Mouse (Mus musculus) MEL (cell line): ENCODE data around the gene Plpp2. TPM values are rescaled to one million over a fixed set of nuclear protein-coding genes. Genes with fewer than 3 reads are reported as not detected.

Source experiments
- DNase-seq: peaks from one replicate; pipeline ENCODE4 v3.0.0; 2011; ENCODE audit warnings: low read depth, low spot score
- H3K27ac ChIP-seq: 2 replicates; pipeline ENCODE4 v1.5.1; 2012; ENCODE audit warnings: low read depth, mild to moderate bottlenecking, control low read depth, low read length, moderate library complexity; ENCODE audit not compliant: control insufficient read depth
- H3K27me3 ChIP-seq, 2 experiments: fragments of 150-350 bp in 1 of 2; sonication (generic) in 1 of 2; 2 replicates each; pipeline ENCODE4 v1.6.1; 2012; ENCODE audit warnings: low read length in 2 of 2, mild to moderate bottlenecking in 2 of 2, improper control_type of control experiment in 1 of 2, moderate library complexity in 1 of 2; ENCODE audit not compliant: insufficient read depth in 2 of 2, control insufficient read depth in 1 of 2
- H3K36me3 ChIP-seq, 2 experiments: 2 replicates each; pipeline ENCODE4 v1.6.1; 2012 to 2014; ENCODE audit warnings: low read length in 2 of 2, improper control_type of control experiment in 1 of 2, inconsistent platforms in 1 of 2, mild to moderate bottlenecking in 1 of 2; ENCODE audit not compliant: insufficient read depth in 2 of 2, control insufficient read depth in 1 of 2
- H3K4me1 ChIP-seq, 2 experiments: fragments of 150-350 bp in 1 of 2; sonication (generic) in 1 of 2; 2 replicates each; pipeline ENCODE4 v1.6.1; 2012; ENCODE audit warnings: low read length in 2 of 2, improper control_type of control experiment in 1 of 2, mild to moderate bottlenecking in 1 of 2; ENCODE audit not compliant: insufficient read depth in 2 of 2, control insufficient read depth in 1 of 2
- H3K4me3 ChIP-seq, 2 experiments: fragments of 150-350 bp in 1 of 2; sonication (generic) in 1 of 2; 2 replicates each; pipeline ENCODE4 v1.5.1; 2012; ENCODE audit warnings: low read depth in 2 of 2, low read length in 2 of 2, mild to moderate bottlenecking in 2 of 2, moderate library complexity in 2 of 2, control low read depth in 1 of 2, improper control_type of control experiment in 1 of 2; ENCODE audit not compliant: control insufficient read depth in 1 of 2, insufficient read depth in 1 of 2
- H3K79me2 ChIP-seq: 2 replicates; pipeline ENCODE4 v1.6.1; 2012; ENCODE audit warnings: mild to moderate bottlenecking, low read length, moderate library complexity; ENCODE audit not compliant: control insufficient read depth, poor library complexity, insufficient read depth
- H3K9ac ChIP-seq: 2 replicates; pipeline ENCODE4 v1.6.1; 2012; ENCODE audit warnings: low read depth, mild to moderate bottlenecking, control low read depth, low read length, moderate library complexity; ENCODE audit not compliant: control insufficient read depth, poor library complexity, severe bottlenecking
- H3K9me3 ChIP-seq: fragments of 150-350 bp; sonication (generic); replicated peaks from 2 replicates; pipeline ENCODE4 v1.6.1; 2012; ENCODE audit warnings: mild to moderate bottlenecking, low read length, improper control_type of control experiment, moderate library complexity; ENCODE audit not compliant: insufficient read depth
- CHD1 ChIP-seq: IDR thresholded peaks from 2 replicates; pipeline ENCODE4 v1.6.1; 2012; ENCODE audit warnings: low read depth, mild to moderate bottlenecking, inconsistent platforms, low read length, improper control_type of control experiment
- ELF1 ChIP-seq: IDR thresholded peaks from 2 replicates; pipeline ENCODE4 v1.6.1; 2014; ENCODE audit warnings: low read depth, mild to moderate bottlenecking, inconsistent platforms, low read length, improper control_type of control experiment, moderate library complexity
- ETS1 ChIP-seq: IDR thresholded peaks from 2 replicates; pipeline ENCODE4 v1.6.1; 2012; ENCODE audit warnings: low read depth, mild to moderate bottlenecking, inconsistent platforms, low read length, improper control_type of control experiment, moderate library complexity
- GATA1 ChIP-seq: IDR thresholded peaks from 2 replicates; pipeline ENCODE4 v1.6.1; 2011; ENCODE audit warnings: low read depth, low read length, improper control_type of control experiment
- HCFC1 ChIP-seq: IDR thresholded peaks from 2 replicates; pipeline ENCODE4 v1.6.1; 2012; ENCODE audit warnings: low read depth, mild to moderate bottlenecking, inconsistent platforms, low read length, improper control_type of control experiment, moderate library complexity
- JUND ChIP-seq: IDR thresholded peaks from 2 replicates; pipeline ENCODE4 v1.6.1; 2011; ENCODE audit warnings: low read depth, mild to moderate bottlenecking, improper control_type of control experiment, low read length
- KAT2A ChIP-seq: conservative IDR thresholded peaks from 2 replicates; pipeline ENCODE4 v1.6.1; 2012; ENCODE audit warnings: low read depth, low read length, improper control_type of control experiment, inconsistent platforms
- MAX ChIP-seq: IDR thresholded peaks from 2 replicates; pipeline ENCODE4 v1.6.1; 2011; ENCODE audit warnings: low read length, improper control_type of control experiment
- MXI1 ChIP-seq: IDR thresholded peaks from 2 replicates; pipeline ENCODE4 v1.6.1; 2011; ENCODE audit warnings: mild to moderate bottlenecking, low read depth, low read length, improper control_type of control experiment
- POLR2AphosphoS2 ChIP-seq: IDR thresholded peaks from 2 replicates; pipeline ENCODE4 v1.6.1; 2011; ENCODE audit warnings: low read length, improper control_type of control experiment
- POLR2AphosphoS5 ChIP-seq: IDR thresholded peaks from 2 replicates; pipeline ENCODE4 v1.6.1; 2012; ENCODE audit warnings: low read depth, borderline replicate concordance, mild to moderate bottlenecking, inconsistent platforms, low read length, moderate library complexity, mixed read lengths
- SIN3A ChIP-seq: IDR thresholded peaks from 2 replicates; pipeline ENCODE4 v1.6.1; 2012; ENCODE audit warnings: low read length, improper control_type of control experiment, inconsistent platforms
- USF1 ChIP-seq: IDR thresholded peaks from 2 replicates; pipeline ENCODE4 v1.6.1; 2014; ENCODE audit warnings: low read depth, mild to moderate bottlenecking, inconsistent platforms, low read length, improper control_type of control experiment, moderate library complexity
- ZC3H11A ChIP-seq: IDR thresholded peaks from 2 replicates; pipeline ENCODE4 v1.6.1; 2012; ENCODE audit warnings: low read depth, mild to moderate bottlenecking, inconsistent platforms, low read length, improper control_type of control experiment
- ZKSCAN1 ChIP-seq: IDR thresholded peaks from 2 replicates; pipeline ENCODE4 v1.6.1; 2012; ENCODE audit warnings: low read depth, mild to moderate bottlenecking, inconsistent platforms, low read length, improper control_type of control experiment, moderate library complexity
- ZMIZ1 ChIP-seq: IDR thresholded peaks from 2 replicates; pipeline ENCODE4 v1.6.1; 2012; ENCODE audit warnings: low read depth, mild to moderate bottlenecking, inconsistent platforms, low read length, improper control_type of control experiment, moderate library complexity
- ZNF384 ChIP-seq: IDR thresholded peaks from 2 replicates; pipeline ENCODE4 v1.6.1; 2012; ENCODE audit warnings: low read depth, mild to moderate bottlenecking, inconsistent platforms, low read length, improper control_type of control experiment
- polyA plus RNA-seq, 2 experiments: library from polyadenylated mRNA; stranded (reverse) in 1 of 2; unstranded in 1 of 2; fragments of >175 nt in 1 of 2; fragments of >200 nt in 1 of 2; gene quantifications; 2 replicates each; pipeline versions ENCODE4 v1.2.1 to v1.2.4; 2012; ENCODE audit warnings: low replicate concordance in 2 of 2, low read depth in 1 of 2; ENCODE audit not compliant: insufficient read length in 2 of 2, insufficient read depth in 1 of 2, missing spikeins in 1 of 2
- total RNA-seq: library from RNA; depleted of rRNA; stranded (reverse); fragments of 300-350 nt; gene quantifications from 2 replicates; pipeline ENCODE4 v1.2.3, GENCODE M21; 2012; rRNA removed

Gene Plpp2
- total and polyA plus RNA-seq, 3 experiments: 26.0 to 32.8 TPM; not detected in 1

- H3K27me3 ChIP-seq: peaks cover 0 to 9% of the 10 kb centered on the region in 2 experiments; a peak in 3 of 4 replicates
- DNase-seq: no peak
- TF ChIP-seq POLR2AphosphoS2 (no peak), USF1 (no peak), KAT2A (no peak), ZC3H11A (no peak), ELF1 (no peak), MAX (no peak), ETS1 (no peak)
- TF ChIP-seq, all 39 proteins: peak for 0
- no peaks in the 10 kb centered on the region for H3K79me2 ChIP-seq
- no peaks in the 10 kb centered on the region for H3K9me3 ChIP-seq
- no peak overlapping the region for H3K9ac ChIP-seq
- no peaks in the 10 kb centered on the region for H3K4me1 ChIP-seq
- H3K4me3 ChIP-seq: no peak overlapping the region
- no peaks in the 10 kb centered on the region for H3K36me3 ChIP-seq
- H3K27ac ChIP-seq: no peak overlapping the region
Measured at GRCm38 (mm10) chr10:79496701-79497288, 36.8 kb downstream of the Plpp2 start.

GRCm38 (mm10) chr10:79495886-79496285 lies 37.7 kb downstream of the Plpp2 start:
- Histone ChIP-seq H3K9ac (no peak overlapping the region), H3K36me3 (no peaks in the 10 kb centered on the region), H3K4me1 (no peaks in the 10 kb centered on the region), H3K9me3 (no peaks in the 10 kb centered on the region), H3K27ac (no peak overlapping the region), H3K27me3 (peaks cover 0 to 6% of the 10 kb centered on the region in 2 experiments; a peak in 3 of 4 replicates), H3K79me2 (no peaks in the 10 kb centered on the region), H3K4me3 (no peak overlapping the region)
- no peak for DNase-seq
- TF ChIP-seq ZNF384 (no peak), GATA1 (no peak), CHD1 (no peak), POLR2AphosphoS2 (no peak), SIN3A (no peak), ZMIZ1 (no peak), MAX (no peak), ZKSCAN1 (no peak), POLR2AphosphoS5 (no peak), MXI1 (no peak), JUND (no peak), HCFC1 (no peak)

Other genes with a start within 250 kb of the Plpp2 start
- gene Vmn2r82, start 177.3 kb downstream of the Plpp2 start, total RNA-seq: not detected in 2 replicates
- gene Vmn2r82, start 177.3 kb downstream of the Plpp2 start, polyA plus RNA-seq: not detected
- gene Vmn2r83, start 65.1 kb downstream of the Plpp2 start, total RNA-seq: not detected in 2 replicates
- not detected for gene Vmn2r83, start 65.1 kb downstream of the Plpp2 start, polyA plus RNA-seq
- 19.8 and 24.8 TPM in 2 replicates for gene Mier2, start 21.4 kb upstream of the Plpp2 start, total RNA-seq
- gene Mier2, start 21.4 kb upstream of the Plpp2 start, polyA plus RNA-seq: 10 to 100 TPM in 1 of 2 experiments, not detected in 1; 36.2 TPM
- gene Theg, start 53.5 kb upstream of the Plpp2 start, total RNA-seq: not detected in 2 replicates
- gene Theg, start 53.5 kb upstream of the Plpp2 start, polyA plus RNA-seq: not detected
- not detected in 2 replicates for gene C2cd4c, start 80.2 kb upstream of the Plpp2 start, total RNA-seq
- gene C2cd4c, start 80.2 kb upstream of the Plpp2 start, polyA plus RNA-seq: under 1 TPM in 1 of 2 experiments, not detected in 1; 0.01 TPM
- gene Shc2, start 104.1 kb upstream of the Plpp2 start, total RNA-seq: not detected in 2 replicates
- gene Shc2, start 104.1 kb upstream of the Plpp2 start, polyA plus RNA-seq: not detected
- not detected in 2 replicates for gene Odf3l2, start 111.9 kb upstream of the Plpp2 start, total RNA-seq
- not detected for gene Odf3l2, start 111.9 kb upstream of the Plpp2 start, polyA plus RNA-seq
- not detected in 2 replicates for gene Madcam1, start 130.8 kb upstream of the Plpp2 start, total RNA-seq
- gene Madcam1, start 130.8 kb upstream of the Plpp2 start, polyA plus RNA-seq: not detected
- gene Tpgs1, start 135.6 kb upstream of the Plpp2 start, total RNA-seq: 17.7 and 23.5 TPM in 2 replicates
- gene Tpgs1, start 135.6 kb upstream of the Plpp2 start, polyA plus RNA-seq: 10 to 100 TPM in 1 of 2 experiments, not detected in 1; 48.0 TPM
- gene Cdc34, start 148.4 kb upstream of the Plpp2 start, total RNA-seq: 288 and 318 TPM in 2 replicates
- gene Cdc34, start 148.4 kb upstream of the Plpp2 start, polyA plus RNA-seq: 100 to 1,000 TPM; 417 to 422 TPM
- 1.5 and 2.5 TPM in 2 replicates for gene Gzmm, start 155.2 kb upstream of the Plpp2 start, total RNA-seq
- gene Gzmm, start 155.2 kb upstream of the Plpp2 start, polyA plus RNA-seq: 1 to 10 TPM in 1 of 2 experiments, not detected in 1; 2.3 TPM
- 346 and 406 TPM in 2 replicates for gene Bsg, start 170.7 kb upstream of the Plpp2 start, total RNA-seq
- 100 to 1,000 TPM; 318 to 700 TPM for gene Bsg, start 170.7 kb upstream of the Plpp2 start, polyA plus RNA-seq
- gene Hcn2, start 182.8 kb upstream of the Plpp2 start, total RNA-seq: 0.42 and 0.59 TPM in 2 replicates
- gene Hcn2, start 182.8 kb upstream of the Plpp2 start, polyA plus RNA-seq: 1 to 10 TPM in 1 of 2 experiments, not detected in 1; 1.6 TPM
- gene Polrmt, start 212.8 kb upstream of the Plpp2 start, total RNA-seq: 35.7 and 36.7 TPM in 2 replicates
- 10 to 100 TPM in 1 of 2 experiments, not detected in 1; 66.9 TPM for gene Polrmt, start 212.8 kb upstream of the Plpp2 start, polyA plus RNA-seq
- gene Fgf22, start 221.3 kb upstream of the Plpp2 start, total RNA-seq: 0.15 and 0.33 TPM in 2 replicates
- under 1 TPM in 1 of 2 experiments, not detected in 1; 0.33 TPM for gene Fgf22, start 221.3 kb upstream of the Plpp2 start, polyA plus RNA-seq
- gene Rnf126, start 233.2 kb upstream of the Plpp2 start, total RNA-seq: 78.8 and 84.8 TPM in 2 replicates
- 100 to 1,000 TPM; 174 to 184 TPM for gene Rnf126, start 233.2 kb upstream of the Plpp2 start, polyA plus RNA-seq
- gene Fstl3, start 243.5 kb upstream of the Plpp2 start, total RNA-seq: 2.2 and 4.3 TPM in 2 replicates
- gene Fstl3, start 243.5 kb upstream of the Plpp2 start, polyA plus RNA-seq: 1 to 10 TPM in 1 of 2 experiments, not detected in 1; 7.1 TPM